Mouse (Mus musculus) layer of hippocampus, postnatal 25 days (tissue): ENCODE results near the gene Trpt1. TPM values are rescaled to one million over a fixed set of nuclear protein-coding genes. Genes with fewer than 3 reads are reported as not detected.

Experiments used
- DNase-seq, 2 experiments: peaks; one replicate each; pipeline ENCODE4 v3.0.0; 2022; ENCODE audit warnings: mixed read lengths in 2 of 2, low spot score in 1 of 2; ENCODE audit errors: extremely low spot score in 1 of 2
- total RNA-seq, 2 experiments: library from RNA; stranded (reverse); gene quantifications; 2 replicates each; pipeline ENCODE4 v1.2.3; 2021

The Trpt1 gene
- total RNA-seq, 2 experiments from 2014 or later = 16.1 to 18.8 TPM

GRCm38 (mm10) chr19:6992011-6992858 is 3.7 kb upstream of the Trpt1 start, which contains the start of gene Dnajc4:
Dnajc4 (minus strand) TSS chr19:6992572.
- DNase-seq = peak; percentile 77 to 86

- DNase-seq = no peak
Measured at GRCm38 (mm10) chr19:6993011-6993770, 2.7 kb upstream of the Trpt1 start.

GRCm38 (mm10) chr19:6994002-6994401 is 1.9 kb upstream of the Trpt1 start:
- DNase-seq = no peak

- no peak for DNase-seq
Measured at GRCm38 (mm10) chr19:6994489-6994888, 1.4 kb upstream of the Trpt1 start.

DNA sequence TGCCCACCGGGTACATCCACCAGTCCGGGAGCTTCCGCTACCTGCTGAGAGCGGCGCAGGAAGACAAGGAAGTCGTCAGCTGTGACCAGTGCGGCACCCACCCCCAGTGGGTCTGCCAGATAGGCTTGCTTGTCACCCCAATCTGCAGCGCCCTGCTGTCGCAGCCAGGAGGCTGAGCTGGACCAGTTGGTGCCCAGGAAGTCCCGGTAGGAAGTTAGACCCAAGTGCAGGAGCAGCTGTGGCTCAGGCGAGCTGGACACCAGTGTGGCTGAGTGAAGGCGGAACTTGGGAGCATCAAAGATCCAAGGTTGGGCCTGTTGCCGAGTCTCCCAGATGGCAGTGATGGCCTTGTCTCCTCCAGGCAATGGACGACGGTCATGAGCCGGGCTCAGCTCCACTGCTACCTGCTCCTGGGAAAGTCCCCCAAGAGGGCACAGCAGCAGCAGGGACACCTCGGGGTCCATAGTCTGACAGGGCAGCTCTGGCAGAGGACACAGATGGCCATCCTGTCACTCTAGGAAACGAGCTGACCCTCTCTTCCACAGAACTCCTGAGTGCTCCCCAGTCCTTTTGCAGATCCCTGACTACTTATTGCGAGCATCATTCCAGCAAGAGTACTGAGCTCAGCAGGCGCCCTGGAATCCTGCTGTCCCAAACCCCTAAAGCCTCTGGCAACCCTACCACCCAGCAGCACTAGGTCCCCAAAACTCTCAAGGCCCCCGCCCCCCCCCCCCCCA is 508 bp upstream of the Trpt1 start:
- DNase-seq = no peak

GRCm38 (mm10) chr19:6997721-6998290 is 1.9 kb downstream of the Trpt1 start:
- no peak for DNase-seq

- no peak for DNase-seq
Measured at GRCm38 (mm10) chr19:6999360-7000063, 3.6 kb downstream of the Trpt1 start.

DNA sequence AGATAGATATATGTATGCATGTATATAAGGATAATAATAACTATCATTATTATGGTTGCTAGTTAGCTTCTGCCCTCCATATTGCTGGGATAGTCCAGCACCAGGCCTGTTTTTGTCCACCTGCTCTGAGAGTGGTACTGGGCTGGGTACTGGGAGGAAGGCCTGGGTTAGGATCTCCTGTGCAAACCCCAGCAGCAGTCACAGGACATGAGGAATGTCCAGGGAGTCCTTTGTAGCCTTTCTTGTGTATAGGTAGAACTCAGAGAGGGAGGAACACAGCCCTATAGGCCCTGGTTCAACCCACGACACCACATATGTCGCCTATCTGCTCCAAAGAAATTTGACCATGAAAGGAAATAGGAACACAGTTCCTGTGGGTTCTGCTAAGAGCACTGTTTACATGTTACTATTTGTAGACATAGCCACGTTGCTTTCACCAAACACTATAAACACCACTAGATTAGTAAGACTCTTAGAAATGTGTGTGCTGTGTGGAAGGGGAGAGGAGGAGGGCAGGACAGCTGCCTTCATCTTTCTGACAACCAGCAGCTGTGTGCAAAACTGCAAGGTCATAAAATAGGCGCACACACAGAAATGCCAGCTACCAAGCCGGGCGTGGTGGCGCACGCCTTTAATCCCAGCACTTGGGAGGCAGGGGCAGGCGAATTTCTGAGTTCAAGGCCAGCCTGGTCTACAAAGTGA is 11.1 kb downstream of the Trpt1 start:
- DNase-seq = no peak

DNA sequence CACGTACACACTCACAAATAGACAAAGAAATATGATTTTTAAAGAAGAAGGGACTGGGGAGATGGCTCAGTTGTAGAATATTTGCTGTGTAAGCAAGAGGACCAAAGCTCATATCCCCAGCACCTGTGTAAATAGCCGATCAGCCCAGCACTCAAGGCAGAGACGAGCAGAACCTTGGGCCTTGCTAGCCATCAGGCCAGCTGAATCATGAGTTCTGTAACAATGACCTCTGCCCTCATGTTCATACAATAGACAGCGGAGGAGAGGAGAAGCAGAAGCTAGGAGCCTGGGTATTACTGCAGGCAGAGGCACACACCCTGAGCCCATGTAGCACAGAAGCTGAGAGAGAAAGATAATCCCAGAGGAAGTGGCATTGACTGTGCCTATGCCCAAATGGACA is 16.5 kb downstream of the Trpt1 start:
- DNase-seq = no peak

- DNase-seq = no peak
Measured at GRCm38 (mm10) chr19:7013984-7014383, 18.1 kb downstream of the Trpt1 start.

DNA sequence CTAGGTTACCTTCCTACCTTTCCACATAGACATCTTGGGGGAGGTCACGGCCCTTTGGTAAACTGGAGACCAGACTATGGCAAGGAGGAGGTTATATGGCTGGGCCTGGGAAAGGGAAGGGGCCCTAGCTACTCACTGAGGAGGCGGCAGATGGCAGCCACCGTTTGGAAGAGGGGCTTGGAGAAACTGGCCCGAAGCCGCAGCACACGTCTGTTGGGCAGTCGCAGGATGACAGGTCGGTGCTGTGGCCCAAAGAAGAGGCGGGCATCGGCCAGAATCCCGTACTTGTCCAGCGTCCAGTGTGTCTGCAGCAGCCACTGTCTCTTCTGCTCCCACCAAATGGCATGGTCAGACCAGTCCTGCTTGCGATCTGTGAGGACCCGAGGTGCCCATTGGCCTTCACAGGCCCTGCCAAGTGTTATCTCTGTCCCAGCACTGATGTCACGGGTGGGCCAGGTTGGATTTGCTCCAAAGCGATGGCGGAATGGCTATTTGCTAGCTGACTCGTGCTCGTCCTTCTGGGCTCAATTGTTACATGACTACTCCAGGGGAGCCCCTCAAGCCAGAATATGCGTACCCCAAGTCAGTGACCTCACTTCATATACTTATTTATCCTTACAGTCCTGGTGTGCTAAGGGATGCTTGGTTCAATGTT is 18.7 kb downstream of the Trpt1 start:
- DNase-seq = no peak

- no peak for DNase-seq
Measured at GRCm38 (mm10) chr19:7017541-7018457, 21.9 kb downstream of the Trpt1 start.

- no peak for DNase-seq
Measured at GRCm38 (mm10) chr19:7018546-7018945, 22.6 kb downstream of the Trpt1 start.

GRCm38 (mm10) chr19:7019191-7019590 is 23.3 kb downstream of the Trpt1 start, which contains the start of gene Fermt3:
Fermt3 (minus strand) TSS chr19:7019469.
- DNase-seq = no peak

DNA sequence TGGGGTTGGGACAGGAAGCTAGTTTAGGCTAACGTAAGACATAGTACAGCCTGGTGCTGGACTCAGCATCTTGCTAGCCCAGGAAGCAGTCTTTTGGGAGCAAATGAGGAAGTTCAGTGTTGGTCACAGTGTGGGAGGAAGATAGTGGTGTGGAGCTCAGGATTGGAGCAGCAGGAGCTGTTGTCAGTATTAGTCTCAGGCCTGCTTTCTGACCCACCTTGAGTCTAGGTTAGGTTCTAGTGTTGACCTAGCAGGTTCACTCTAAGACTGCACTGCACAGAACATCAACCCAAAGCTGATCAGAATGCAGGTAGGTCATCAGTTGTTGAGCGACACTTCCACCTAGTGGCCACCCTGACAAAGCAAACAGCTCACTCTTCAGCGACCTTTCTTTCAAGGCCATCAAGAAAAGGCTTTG is 24.3 kb downstream of the Trpt1 start:
- peak in 1 of 2 experiments; percentile 38 for DNase-seq

DNA sequence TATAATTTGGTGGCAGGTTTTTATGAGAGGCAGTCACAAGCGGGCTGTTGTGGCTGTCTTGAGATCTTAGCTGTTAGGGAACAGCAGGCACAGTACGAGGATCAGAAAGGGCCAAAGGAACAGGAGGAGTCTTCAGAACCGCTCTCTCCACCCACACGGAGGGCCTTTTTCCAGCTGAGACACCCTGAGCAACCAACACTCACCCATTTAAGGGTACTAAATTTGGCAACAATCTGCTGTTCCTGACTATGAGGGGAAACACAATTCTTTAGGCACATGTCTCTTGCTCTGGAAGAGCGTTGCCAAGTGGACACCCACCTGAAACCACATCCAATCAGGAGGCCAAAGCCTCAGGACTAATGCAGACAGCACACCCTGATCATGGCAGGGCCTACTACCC is 33.6 kb downstream of the Trpt1 start:
- no peak for DNase-seq

- no peak for DNase-seq
Measured at GRCm38 (mm10) chr19:7034006-7034405, 38.1 kb downstream of the Trpt1 start.
